Mouse (Mus musculus): Measurements from ENCODE around the gene Mcf2l.

Mcf2l gene

DNA sequence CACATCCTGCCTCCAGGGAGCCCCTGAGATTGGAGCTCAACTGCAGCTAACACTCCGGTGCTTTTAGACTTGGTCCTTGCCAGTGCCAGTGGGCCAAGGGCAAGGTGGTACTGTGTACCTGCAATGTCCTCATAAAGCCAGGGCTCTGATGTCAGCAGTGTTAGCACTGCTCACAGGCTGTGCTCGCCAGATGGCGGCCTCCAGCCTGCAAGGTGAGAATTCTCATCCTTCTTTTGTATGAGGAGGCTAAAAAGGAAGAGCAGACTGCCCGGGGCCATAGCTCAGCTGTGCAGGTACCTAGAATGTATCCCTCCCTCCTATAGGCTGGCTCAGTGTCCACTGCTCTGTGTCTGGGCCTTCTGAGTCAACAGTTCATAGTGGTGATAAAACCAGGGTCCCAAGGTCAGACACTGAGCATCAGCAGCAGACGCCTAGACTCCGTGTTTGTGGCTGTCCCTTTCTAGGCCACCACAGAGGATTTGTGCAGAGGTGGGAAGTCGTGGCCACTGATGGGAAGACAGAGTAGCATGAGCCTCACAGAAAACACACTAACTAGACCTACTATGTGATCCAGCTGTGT is 77.5 kb downstream of the Mcf2l start:
- no peak for DNase-seq (ENCODE audit: low spot score)

DNA sequence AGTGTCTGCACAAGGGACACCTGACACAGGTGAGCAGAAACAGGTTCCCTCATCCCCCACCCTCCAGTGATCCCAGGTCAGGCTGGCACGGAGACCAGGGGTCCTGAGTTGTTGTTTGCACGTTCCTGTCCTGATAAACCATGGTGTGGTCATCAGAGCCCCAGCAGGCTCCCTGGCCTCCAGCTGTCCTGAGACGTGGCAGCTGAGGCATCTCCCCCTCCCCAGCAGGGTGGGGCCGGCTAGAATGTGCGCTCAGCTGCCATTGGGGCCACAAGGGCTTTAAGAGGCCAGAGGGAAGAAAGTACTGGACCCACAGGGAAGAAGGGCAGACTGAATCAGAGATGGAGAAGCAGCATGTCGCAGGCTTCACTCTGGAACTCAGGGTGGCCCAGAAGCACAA is 79.1 kb downstream of the Mcf2l start:
- DNase-seq (ENCODE audit: low spot score): no peak

DNA sequence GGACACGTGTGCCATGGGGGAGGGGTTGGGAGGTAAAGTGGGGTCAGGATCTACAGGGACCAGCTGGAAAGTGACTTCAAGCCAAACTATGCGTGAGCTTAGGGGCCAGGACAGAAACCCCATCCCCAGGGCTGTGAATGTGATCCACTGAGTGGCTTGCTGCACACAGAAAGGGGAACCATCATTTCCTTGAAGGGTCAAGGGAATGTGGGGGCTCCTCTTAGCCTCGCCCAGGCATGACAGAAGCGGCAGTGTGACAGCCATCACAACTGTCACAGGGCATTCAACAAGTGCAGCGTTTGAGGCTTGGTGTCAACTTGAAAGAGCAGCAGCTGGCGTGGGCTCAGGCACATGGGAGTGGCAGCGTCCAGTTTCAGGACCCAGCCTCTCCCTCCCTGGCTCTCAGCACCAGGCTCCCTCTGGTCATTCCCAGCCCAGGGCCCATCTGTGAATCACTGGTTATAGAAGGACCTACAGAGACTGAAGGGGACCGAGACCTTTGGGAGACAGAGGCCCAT is 81.8 kb downstream of the Mcf2l start:
- DNase-seq (ENCODE audit: low spot score): no peak

DNA sequence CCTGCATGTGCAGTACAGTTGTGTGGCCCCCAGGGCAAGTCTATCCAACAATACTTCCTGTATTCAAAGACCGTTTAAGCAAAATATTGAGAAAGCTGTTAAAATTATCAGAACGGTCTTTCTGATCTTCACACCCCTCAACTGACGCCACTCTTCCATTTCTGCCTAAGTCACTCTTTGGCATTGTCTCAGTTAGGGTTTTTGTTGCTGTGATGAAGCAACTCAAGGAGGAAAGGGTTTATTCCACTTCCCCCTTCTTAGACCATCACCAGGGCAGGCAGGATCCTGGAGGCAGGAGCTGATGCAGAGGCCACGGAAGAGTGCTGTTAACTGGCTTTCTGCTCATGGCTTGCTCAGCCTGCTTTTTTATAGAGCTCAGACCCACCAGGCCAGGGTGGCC is 82.3 kb downstream of the Mcf2l start:
- DNase-seq (ENCODE audit: low spot score): no peak

DNA sequence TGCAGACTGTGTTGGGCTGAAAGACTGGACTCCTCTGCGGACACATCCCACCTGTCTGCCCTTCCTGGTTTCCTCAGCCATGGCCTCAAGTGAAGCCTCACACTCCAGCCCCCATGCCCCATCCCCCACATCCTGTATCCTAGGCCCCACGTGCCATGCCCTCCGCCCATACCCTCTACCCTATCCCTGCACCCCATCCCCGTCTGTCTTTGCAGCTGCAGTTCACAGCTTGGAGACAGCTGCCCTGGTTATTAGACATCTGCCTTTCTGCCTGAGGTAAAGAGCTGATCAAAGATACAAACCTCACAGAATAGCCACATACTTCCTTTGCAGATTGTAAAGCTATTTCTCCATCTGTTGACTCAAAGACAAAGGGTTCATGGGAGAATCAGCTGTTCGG is 83.3 kb downstream of the Mcf2l start:
- no peak for DNase-seq (ENCODE audit: low spot score)

DNA sequence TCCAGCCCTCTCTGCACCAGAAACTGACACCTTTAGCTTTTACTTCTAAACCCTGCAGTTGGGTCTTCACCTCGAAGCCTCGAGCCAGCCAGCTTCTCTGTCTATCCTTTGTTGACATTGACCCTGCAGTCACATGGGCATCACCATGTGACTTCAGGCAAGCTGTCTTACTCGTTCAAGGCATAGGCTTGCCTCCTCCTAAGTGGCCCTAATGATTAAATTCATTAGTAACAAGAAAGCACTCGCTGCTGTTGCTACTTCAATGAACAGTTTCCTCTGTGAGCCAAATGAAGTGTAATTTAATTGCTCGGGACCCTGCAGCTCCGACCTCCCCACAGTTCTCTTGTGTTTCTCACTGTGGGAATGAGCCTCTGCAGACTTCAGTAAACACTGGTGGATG is 83.8 kb downstream of the Mcf2l start:
- no peak for DNase-seq (ENCODE audit: low spot score)

DNA sequence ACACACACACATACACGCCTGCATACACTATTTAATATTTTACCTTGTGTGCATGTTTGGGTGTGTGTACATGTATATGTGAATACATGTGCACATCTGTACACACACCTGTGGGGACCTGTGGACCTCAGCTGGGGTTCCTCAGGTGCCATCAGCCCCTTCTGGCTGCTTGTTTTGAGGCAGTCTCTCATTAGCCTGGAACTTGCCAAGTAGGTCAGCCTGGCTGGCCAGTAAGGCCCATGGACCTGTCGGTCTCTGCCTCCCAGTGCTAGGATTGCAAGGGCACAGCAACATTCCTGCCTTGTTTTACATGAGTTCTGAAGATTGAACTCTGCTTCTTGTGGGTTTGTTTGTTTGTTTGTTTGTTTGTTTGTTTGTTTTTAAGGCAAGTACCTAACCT is 87.0 kb downstream of the Mcf2l start:
- DNase-seq (ENCODE audit: low spot score): no peak

DNA sequence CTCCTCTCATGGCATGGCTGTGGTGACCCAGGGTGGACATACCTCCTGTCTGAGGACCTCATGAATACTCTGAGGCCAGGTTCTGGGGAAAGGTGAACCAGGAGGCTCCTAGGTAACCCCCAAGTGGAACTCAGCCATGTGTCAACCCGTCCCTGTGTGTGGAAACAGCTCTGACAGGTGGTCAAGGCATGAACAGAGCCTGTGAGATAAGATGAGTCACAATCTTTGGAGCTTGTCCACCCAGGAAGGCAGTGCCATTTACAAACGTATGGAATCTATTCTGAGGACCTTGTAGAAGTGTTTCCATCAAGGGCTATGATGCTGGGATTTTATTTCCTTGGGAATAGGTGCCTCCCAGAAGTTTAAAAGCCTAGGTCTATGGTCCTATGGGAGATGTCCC is 87.6 kb downstream of the Mcf2l start:
- DNase-seq (ENCODE audit: low spot score): no peak

DNA sequence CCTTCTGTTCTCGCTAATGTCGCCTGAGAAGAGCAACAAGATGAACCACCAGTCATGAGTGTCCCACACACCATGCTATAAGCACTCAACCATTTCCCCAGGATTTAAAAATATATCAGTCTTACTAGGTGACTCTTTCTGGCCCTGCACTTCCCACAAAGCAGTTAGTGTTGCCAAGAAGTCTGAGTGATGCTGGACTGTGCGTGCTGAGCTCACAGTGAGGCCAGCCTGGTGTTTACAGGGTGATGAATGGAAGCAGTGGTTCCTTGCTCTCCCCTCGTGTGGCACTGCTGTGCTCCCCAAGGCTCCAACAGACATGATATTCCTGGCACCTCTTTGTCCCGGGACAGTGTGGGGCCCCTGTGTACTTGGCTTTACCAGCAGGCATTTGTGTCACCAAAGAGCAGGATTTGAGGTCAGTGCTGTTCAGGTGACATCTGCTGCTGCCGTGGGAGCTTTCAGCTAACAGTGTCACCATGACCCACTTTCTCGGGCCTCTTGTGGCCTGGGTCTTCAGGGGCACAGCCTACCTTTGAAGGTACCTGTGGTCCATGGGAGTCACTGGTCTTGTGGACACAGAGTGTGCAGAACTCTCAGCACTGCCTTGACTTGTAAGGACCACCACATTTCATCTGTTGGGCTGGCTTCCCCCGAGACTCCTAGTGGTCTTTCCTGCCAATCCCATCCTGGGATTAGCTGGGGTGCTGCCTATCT is 88.4 kb downstream of the Mcf2l start:
- DNase-seq (ENCODE audit: low spot score): no peak

DNA sequence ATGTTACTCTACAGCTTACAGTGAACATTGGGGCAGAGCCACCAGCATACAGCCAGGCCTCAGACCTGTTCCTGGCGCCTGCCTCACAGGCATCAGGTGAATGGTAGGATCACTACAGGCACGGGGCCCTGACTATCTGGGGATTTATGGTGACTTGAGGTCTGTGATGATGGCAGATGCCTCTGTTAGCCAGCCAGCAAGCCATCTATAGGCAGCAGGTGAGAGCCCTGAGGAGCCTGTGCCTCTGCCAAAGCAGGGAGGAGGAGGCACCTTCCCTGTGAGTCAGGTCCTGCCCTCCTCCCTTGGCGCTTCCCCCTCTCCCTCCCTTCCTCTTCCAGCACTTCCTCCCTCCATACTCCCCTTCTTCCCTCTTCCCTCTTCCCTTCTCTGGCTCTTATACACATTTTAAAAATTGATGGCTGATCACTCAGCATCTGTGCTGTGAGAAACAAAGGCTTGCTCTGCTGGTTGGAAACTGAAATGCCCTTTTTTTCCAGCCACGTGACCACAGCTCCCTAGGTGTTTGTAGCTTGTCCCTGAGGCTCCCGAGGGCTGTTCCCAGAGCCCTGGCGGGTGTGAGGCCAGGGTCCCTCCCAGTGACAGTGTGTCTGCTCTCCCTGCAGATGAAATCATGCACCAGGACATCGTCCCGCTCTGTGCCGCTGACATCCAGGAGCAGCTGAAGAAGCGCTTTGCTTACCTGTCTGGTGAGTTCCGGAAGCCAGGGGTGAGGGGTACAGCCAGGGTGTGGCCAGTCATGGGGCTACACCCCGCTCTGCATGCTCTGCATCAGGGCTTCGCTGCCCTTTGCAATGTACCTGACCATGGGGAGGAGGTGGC is 89.2 kb downstream of the Mcf2l start:
- no peak for DNase-seq (ENCODE audit: low spot score)

DNA sequence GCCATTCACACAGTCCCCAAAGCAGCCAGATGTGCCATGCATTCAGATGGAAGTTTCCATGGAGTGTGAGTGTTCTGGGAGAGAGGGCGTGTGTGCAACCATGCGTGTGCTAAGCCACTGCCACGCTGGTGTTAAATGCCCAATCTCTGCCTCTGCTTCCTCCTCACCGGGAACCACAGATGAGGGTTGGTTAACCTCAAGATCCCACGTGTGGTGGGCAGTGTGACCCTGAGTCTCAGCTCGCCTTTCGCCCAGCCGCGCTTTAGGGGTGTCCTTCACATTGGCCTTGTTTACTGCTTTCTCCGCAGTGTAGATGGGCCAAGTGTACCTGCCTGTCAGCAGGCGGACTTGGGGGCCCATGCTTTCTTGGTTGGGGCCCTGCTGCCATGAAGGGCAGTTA is 102.7 kb downstream of the Mcf2l start:
- no peak for DNase-seq (ENCODE audit: low spot score)

DNA sequence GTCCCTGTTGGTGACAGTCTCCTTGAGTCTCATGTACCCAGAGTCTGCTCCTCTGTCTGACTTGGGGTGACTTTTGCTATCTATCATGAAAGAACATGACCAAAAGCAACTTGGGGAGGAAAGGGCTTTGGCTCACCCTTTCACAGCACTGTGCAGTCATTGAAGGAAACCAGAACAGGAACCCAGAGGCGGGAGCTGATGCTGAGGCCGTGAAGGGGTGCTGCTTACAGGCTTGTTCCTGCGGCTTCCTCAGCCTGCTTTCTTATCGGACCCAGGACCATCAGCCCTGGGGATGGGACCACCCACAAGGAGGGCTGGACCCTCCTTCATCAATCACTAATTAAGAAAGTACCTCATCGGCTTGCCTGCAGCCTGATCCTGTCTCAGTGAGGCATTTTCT is 103.1 kb downstream of the Mcf2l start:
- DNase-seq (ENCODE audit: low spot score): no peak

DNA sequence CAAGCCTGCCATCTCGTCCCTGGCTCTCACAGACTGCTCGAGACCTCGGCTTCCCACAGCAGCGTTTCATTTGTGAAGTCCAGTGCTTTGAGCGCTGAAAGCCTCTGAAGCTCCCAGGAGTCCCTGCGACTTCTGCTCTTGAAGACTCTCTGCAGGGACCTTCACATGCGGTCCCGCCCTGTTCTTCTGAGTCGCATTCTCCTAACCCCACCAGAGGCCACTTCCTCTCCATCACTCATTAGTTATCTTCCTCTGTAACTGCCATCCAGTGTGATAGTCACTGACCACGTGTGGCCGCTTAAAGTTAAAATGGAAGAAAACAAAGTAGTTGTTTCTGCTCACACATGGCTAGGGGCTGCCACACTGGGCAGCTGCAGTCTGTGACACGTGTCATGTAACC is 103.7 kb downstream of the Mcf2l start:
- DNase-seq (ENCODE audit: low spot score): no peak

DNA sequence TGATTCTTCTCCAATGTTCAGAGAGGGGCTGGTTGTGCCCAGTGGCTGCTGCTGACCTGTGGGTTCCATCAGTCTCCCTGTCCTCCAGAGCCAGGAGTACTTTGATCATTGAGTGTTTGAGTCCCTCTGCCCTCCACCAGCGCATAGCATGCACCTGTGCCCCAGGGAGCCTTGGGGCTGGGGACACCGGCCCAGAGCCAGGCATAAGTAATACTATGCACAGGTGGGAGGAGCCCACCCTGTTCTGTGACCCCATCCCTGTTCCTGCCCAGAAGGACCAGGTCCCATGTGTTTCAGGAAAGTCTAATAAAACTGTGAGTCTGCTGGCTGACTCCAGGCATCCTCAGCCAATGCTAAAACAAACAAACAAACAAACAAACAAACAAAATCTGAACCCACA is 104.7 kb downstream of the Mcf2l start:
- DNase-seq (ENCODE audit: low spot score): no peak

DNA sequence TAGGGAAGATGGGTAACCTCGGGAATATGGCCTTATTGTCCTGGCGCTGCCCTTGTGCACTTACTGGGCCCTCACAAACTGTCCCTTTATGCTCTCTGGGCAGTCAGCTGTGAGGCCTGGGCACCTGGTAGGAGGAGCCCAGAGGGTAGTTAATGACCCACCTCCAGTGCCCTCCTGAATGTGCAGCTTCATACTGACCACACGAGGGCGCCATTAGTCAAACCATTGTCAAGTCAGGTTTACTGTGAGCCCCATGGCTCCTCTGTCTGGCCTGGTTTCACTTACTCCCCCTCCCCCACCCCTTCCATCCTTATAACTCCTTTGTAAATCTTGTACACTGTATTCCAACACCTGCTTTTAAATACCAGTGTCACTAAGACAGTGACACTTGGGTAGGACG is 105.1 kb downstream of the Mcf2l start:
- DNase-seq (ENCODE audit: low spot score): peak; percentile 72

DNA sequence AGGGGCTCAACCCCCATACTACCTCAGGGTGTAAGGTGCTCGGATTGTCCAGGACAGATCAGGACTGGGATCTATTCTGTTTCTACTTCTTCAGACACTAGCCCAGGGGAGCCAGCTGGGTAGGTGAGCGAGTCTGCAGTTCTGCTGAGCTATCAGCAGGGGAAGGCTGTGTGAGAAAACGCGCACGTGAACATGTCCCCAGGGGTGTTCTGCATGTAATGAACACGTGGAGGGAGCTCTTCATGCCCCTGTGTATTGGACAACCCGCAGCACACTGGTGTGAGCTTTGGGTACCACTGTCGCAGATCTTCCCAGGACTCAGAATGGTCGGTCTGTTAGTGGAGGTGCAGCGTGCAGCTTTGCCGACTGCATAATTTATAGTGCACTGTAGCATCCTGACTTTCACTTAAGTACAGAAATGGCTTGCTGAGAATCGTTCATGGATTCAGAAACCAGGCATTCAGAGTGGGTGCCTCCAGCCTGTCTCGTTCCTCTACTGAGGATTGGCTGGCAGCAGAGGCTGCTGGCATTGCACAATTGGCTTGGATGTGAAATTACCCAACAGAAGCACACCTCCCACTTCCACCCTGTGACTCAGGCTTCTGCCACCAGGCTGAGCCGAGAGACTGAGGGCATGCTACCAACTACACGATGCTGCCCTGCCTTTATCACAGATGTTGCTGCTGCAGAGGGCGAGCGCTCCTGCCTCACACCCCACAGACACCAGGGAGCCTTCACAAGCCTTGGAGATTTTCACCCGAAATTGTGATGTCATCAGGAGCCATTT is 110.3 kb downstream of the Mcf2l start:
- no peak for DNase-seq (ENCODE audit: low spot score)

DNA sequence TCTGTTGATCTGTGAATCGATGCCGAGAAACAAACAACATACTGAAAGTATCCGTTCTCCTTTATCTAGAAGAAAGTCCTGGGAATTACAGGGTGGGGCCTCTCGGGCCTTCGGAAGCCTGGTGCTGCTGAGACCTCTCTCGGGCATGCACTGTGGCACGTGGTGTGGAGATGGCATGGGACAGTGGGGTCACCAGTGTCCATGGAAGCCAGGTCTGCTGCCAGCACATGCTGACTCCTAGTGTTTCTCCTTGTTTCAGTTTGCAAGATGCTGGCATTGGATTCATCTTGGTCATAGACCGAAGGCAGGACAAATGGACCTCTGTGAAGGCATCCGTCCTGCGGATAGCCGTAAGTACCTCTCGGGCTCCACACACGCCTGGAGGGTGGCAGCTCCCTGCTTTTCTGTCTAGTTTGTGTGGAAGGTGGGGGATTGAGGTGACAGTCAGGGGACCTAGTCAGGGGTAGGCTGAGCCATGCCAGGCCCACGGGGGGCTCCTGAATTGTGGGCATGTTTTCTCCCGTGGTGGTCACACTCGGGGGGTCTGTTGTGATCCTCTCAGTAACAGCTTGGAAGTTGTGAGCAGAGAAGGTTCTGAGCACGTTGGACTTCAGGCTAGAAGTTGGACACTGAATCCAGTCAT is 111.1 kb downstream of the Mcf2l start:
- no peak for DNase-seq (ENCODE audit: low spot score)

DNA sequence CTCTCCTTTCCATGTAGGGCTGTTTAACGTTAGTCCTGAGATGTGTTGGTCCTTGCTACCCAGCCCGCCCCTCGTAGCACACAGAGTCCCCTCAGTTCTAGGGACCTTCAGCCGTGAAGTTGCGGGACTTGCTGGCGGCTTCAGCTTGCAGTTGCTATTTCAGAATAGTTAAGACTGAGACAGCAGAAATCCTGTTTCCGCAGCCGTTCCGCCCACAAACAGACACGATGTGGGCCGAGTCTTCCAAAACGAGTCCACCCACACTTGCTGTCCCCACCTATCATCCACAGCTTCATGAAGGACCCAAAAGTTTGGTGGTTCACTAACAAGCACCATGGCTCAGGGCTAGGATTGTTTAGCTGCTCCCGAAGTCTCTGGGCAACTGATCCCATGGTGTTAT is 111.7 kb downstream of the Mcf2l start:
- no peak for DNase-seq (ENCODE audit: low spot score)

DNA sequence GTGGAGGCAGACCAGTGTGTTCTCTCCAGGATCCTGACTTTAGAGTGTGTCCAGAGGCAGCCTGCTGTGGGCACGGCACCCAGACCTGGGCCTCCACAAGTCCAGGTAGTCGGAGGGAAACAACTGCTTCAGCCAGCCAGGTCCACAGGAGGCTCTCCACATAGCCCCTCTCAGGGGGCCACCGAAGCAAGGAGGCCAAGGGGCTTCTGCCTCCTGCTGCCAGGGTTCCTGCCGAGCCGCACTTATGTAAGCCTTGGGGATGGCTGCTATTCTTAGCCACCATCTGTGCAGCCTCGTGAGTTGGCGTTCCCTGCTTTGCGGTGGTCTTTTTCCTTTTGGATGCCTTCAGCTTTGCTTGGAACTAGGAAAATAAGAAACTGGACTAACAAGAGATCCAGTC is 114.0 kb downstream of the Mcf2l start:
- DNase-seq (ENCODE audit: low spot score): no peak

DNA sequence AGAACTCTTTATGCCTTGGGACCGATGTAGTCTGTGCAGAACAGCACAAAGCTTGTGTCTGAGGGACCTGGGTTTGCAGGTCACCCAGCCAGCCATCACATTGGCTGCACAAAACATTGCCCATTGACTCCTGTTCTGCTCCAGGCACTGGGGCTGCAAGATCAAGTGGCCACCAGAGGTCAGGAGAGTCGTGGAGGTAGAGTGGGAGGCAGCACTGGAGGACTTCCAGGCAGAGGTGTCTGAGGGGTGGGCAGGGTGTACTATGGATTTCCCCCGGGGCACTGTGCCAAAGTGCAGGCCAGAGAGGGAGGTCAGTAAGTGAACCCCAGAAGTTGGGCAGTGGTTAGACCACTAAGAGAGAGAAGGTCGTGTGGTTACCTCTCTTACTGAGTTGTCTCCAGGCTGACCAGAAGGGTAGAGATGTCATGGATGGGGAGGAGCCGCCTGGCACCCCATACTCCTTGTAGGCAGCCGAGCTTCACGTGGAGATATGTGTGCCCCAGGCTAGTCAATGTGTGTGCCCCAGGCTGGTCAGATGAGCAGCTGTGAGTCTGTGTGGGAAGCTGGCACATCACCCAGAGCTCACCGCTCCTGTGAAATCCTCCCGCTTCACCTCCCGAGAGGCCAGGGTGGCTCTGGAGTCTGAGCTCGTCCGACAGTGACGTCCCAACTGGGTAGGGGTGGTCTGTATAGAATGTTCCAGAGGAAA is 115.3 kb downstream of the Mcf2l start:
- DNase-seq (ENCODE audit: low spot score): peak; percentile 57

DNA sequence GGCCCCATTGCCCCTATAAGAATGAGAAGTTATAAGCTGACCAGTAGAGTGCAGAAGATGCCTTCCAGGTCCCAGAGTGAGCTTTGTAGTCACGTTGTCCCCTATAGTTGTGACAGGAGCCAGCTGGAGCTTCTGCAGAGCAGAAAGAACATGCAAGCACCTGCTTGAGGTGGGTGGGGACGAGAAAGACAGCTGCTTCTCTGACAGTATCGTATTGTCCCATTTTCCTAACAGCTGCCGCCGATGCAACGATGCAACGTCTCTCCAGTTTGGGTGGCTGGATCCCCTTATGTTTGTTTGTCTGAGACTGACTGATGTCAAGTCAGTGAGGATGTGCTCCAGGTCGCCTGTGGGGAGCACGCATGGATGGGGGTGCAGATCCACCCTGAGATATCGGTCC is 117.8 kb downstream of the Mcf2l start:
- no peak for DNase-seq (ENCODE audit: low spot score)
